In genomic region chr5:89218709-89219108, GRCm38 (mm10) we compare ENCODE assay signal across 18 mouse cellular contexts.
A peak's percentile ranks its signal among the peaks of the same experiment; 100 is the strongest.
DNase-seq lines count a peak whose midpoint lies in the region; ATAC-seq and TF ChIP-seq lines count a peak whose summit lies in the region.
"Had no signal": no experiment of that assay in that cellular context is flagged by ENCODE, and none has a peak within 500 bp of the region (broad histone marks: within the 10 kb centered on the region; RNA-seq: fewer than 3 reads in every experiment).

No protein-coding gene starts in this region.

- peak overlapping the region; percentile 17 for H3K4me2 ChIP-seq in kidney, embryonic 15.5 days
- no peak overlapping the region for H3K4me2 ChIP-seq in lung, embryonic 16.5 days (ENCODE audit: low read depth, low read length)
- H3K4me2 ChIP-seq in liver, postnatal 0 days (ENCODE audit: low read depth, low read length), result peak overlapping the region; percentile 16; the same call in 1 of the 2 replicates
- H3K4me2 ChIP-seq: forebrain, embryonic 13.5 days; heart, embryonic 13.5 days; midbrain, embryonic 12.5 days had no signal

- no peaks in the 10 kb centered on the region for H3K9me3 ChIP-seq in kidney, embryonic 15.5 days (replicated peaks)
- H3K9me3 ChIP-seq in lung, embryonic 16.5 days (ENCODE audit: control insufficient read depth, low read length), result no peaks in the 10 kb centered on the region
- no peaks in the 10 kb centered on the region for H3K9me3 ChIP-seq in liver, postnatal 0 days (ENCODE audit: low read length)
- H3K9me3 ChIP-seq: embryonic facial prominence, embryonic 10.5 days; forebrain, embryonic 13.5 days; heart, embryonic 13.5 days; midbrain, embryonic 12.5 days had no signal

- no peaks in the 10 kb centered on the region for H3K27me3 ChIP-seq in kidney, embryonic 15.5 days
- H3K27me3 ChIP-seq in lung, embryonic 16.5 days (ENCODE audit: control insufficient read depth, insufficient read depth, low read depth, low read length), result no peaks in the 10 kb centered on the region
- H3K27me3 ChIP-seq in liver, postnatal 0 days (ENCODE audit: insufficient read depth, low read length), result no peaks in the 10 kb centered on the region
- H3K27me3 ChIP-seq: forebrain, embryonic 13.5 days; heart, embryonic 13.5 days; midbrain, embryonic 12.5 days had no signal

- ATAC-seq in kidney, embryonic 15.5 days (replicated peaks; ENCODE audit: low FRiP score), result peak; percentile 81
- peak; percentile 12; the same call in 1 of the 2 replicates for ATAC-seq in lung, embryonic 16.5 days (ENCODE audit: low read depth)
- ATAC-seq in liver, postnatal 0 days, result peak; percentile 51
- ATAC-seq in monocyte, adult 5-6 weeks (replicated peaks; ENCODE audit: insufficient number of reproducible peaks, low FRiP score, low TSS enrichment, poor library complexity, severe bottlenecking), result no peak
- ATAC-seq: forebrain, embryonic 13.5 days; hindbrain, embryonic 16.5 days had no signal

- peak overlapping the region; percentile 80 for H3K27ac ChIP-seq in kidney, embryonic 15.5 days
- H3K27ac ChIP-seq in lung, embryonic 16.5 days (ENCODE audit: low read length), result peak overlapping the region; percentile 78
- peak overlapping the region; percentile 74 for H3K27ac ChIP-seq in liver, postnatal 0 days (ENCODE audit: low read depth)
- H3K27ac ChIP-seq: embryonic facial prominence, embryonic 10.5 days; forebrain, embryonic 13.5 days; heart, embryonic 13.5 days; midbrain, embryonic 12.5 days had no signal

- 38% methylated on average over 6 of the region's 6 CpGs for WGBS in kidney, embryonic 15.5 days
- 44% methylated on average over 6 of the region's 6 CpGs for WGBS in lung, embryonic 16.5 days
- 51% methylated on average over 6 of the region's 6 CpGs for WGBS in liver, postnatal 0 days (ENCODE audit: insufficient replicate concordance)

- DNase-seq in kidney, postnatal 14 days, result no peak
- DNase-seq in lung, adult 18-20 months, result no peak
- no peak for DNase-seq in liver, postnatal 0 days
- peak; percentile 53 for DNase-seq in yolk sac, embryonic 10.5 days (ENCODE audit: low spot score)
- no peak for DNase-seq in frontal cortex, postnatal 14 days (ENCODE audit: low spot score in 2 of 2)
- DNase-seq: adrenal gland, postnatal 14 days; cerebellum, adult 18-20 months; heart, postnatal 4 days; left cerebral cortex, postnatal 4 days; thymus, adult 18-20 months had no signal

- H3K4me3 ChIP-seq in kidney, embryonic 15.5 days (replicated peaks), result no peak overlapping the region
- no peak overlapping the region for H3K4me3 ChIP-seq in lung, embryonic 16.5 days (ENCODE audit: low read length)
- no peak overlapping the region for H3K4me3 ChIP-seq in liver, postnatal 0 days (ENCODE audit: low read depth, low read length)
- H3K4me3 ChIP-seq: embryonic facial prominence, embryonic 10.5 days; forebrain, embryonic 13.5 days; heart, embryonic 13.5 days; midbrain, embryonic 12.5 days had no signal

- no peak for TF ChIP-seq EP300 in liver, postnatal 0 days (IDR thresholded peaks at IDR 0.05; ENCODE audit: low read depth)

- no peak overlapping the region for H3K9ac ChIP-seq in kidney, embryonic 15.5 days
- H3K9ac ChIP-seq in lung, embryonic 16.5 days (ENCODE audit: low read length), result no peak overlapping the region
- H3K9ac ChIP-seq in liver, postnatal 0 days (replicated peaks), result peak overlapping the region; percentile 6; the same call in 1 of the 2 replicates
- H3K9ac ChIP-seq: forebrain, embryonic 13.5 days; heart, embryonic 13.5 days; midbrain, embryonic 12.5 days had no signal

- no peaks in the 10 kb centered on the region for H3K36me3 ChIP-seq in kidney, embryonic 15.5 days
- 0 out of 2 replicates have a peak, but pooled peaks cover 4% of the 10 kb centered on the region for H3K36me3 ChIP-seq in lung, embryonic 16.5 days (ENCODE audit: control insufficient read depth, insufficient read depth, low read length)
- H3K36me3 ChIP-seq in liver, postnatal 0 days (replicated peaks; ENCODE audit: insufficient read depth, low read length), result no peaks in the 10 kb centered on the region
- H3K36me3 ChIP-seq: embryonic facial prominence, embryonic 10.5 days; midbrain, embryonic 12.5 days had no signal

- H3K4me1 ChIP-seq in kidney, embryonic 15.5 days, result peaks cover 13% of the 10 kb centered on the region; the same call in 1 of the 2 replicates
- no peaks in the 10 kb centered on the region; the same call in 1 of the 2 replicates for H3K4me1 ChIP-seq in lung, embryonic 16.5 days (replicated peaks; ENCODE audit: control insufficient read depth, insufficient read depth, low read length)
- H3K4me1 ChIP-seq in liver, postnatal 0 days (ENCODE audit: insufficient read depth), result 0 out of 2 replicates have a peak, but pooled peaks cover 4% of the 10 kb centered on the region
- H3K4me1 ChIP-seq: forebrain, embryonic 13.5 days; heart, embryonic 13.5 days; midbrain, embryonic 12.5 days had no signal

- no peak for TF ChIP-seq CTCF in liver, postnatal 0 days (IDR thresholded peaks at IDR 0.05; ENCODE audit: low read depth)
